10 mouse cellular contexts compared by ENCODE assay signal in genomic region chr6:87276941-87277340, GRCm38 (mm10). TPM values are rescaled to one million over a fixed set of nuclear protein-coding genes. Genes with fewer than 3 reads are reported as not detected.
DNase-seq lines count a peak whose midpoint lies in the region; ATAC-seq and TF ChIP-seq lines count a peak whose summit lies in the region.
"Had no signal": no experiment of that assay in that cellular context is flagged by ENCODE, and none has a peak within 500 bp of the region (broad histone marks: within the 10 kb centered on the region; RNA-seq: fewer than 3 reads in every experiment).

No protein-coding gene starts in this region.

- peak; percentile 46 for DNase-seq in gastrocnemius, adult 2 months
- DNase-seq in gastrocnemius, adult 18-20 months (ENCODE audit: low spot score), result no peak
- peak; percentile 58 for DNase-seq in lung, embryonic 14.5 days
- DNase-seq in lung, adult 2 months, result no peak
- no peak for DNase-seq in cerebellum, adult 11 months
- DNase-seq: liver, embryonic 13.5 days had no signal

- peak overlapping the region; percentile 36 for H3K4me2 ChIP-seq in lung, embryonic 14.5 days
- H3K4me2 ChIP-seq in embryonic facial prominence, embryonic 13.5 days, result no peak overlapping the region
- no peak overlapping the region for H3K4me2 ChIP-seq in neural tube, embryonic 13.5 days
- H3K4me2 ChIP-seq: liver, embryonic 13.5 days had no signal

- peak overlapping the region; percentile 43 for H3K27ac ChIP-seq in gastrocnemius, adult 2 months
- H3K27ac ChIP-seq in lung, embryonic 14.5 days (ENCODE audit: low read depth), result peak overlapping the region; percentile 79
- peak overlapping the region; percentile 73 for H3K27ac ChIP-seq in embryonic facial prominence, embryonic 13.5 days
- H3K27ac ChIP-seq in neural tube, embryonic 13.5 days (replicated peaks), result peak overlapping the region; percentile 52
- H3K27ac ChIP-seq: liver, embryonic 13.5 days had no signal

- H3K9ac ChIP-seq in lung, embryonic 14.5 days, result no peak overlapping the region
- H3K9ac ChIP-seq in embryonic facial prominence, embryonic 13.5 days, result no peak overlapping the region
- no peak overlapping the region for H3K9ac ChIP-seq in neural tube, embryonic 13.5 days
- H3K9ac ChIP-seq: liver, embryonic 13.5 days had no signal

- H3K36me3 ChIP-seq in lung, embryonic 14.5 days (ENCODE audit: insufficient read depth), result peaks cover 31% of the 10 kb centered on the region
- peaks cover 59% of the 10 kb centered on the region for H3K36me3 ChIP-seq in embryonic facial prominence, embryonic 13.5 days
- H3K36me3 ChIP-seq in neural tube, embryonic 13.5 days, result peaks cover 7% of the 10 kb centered on the region; the same call in 1 of the 2 replicates
- H3K36me3 ChIP-seq: liver, embryonic 13.5 days had no signal

- ATAC-seq in lung, embryonic 14.5 days (ENCODE audit: insufficient read depth), result peak; percentile 9; the same call in 1 of the 2 replicates
- no peak for ATAC-seq in embryonic facial prominence, embryonic 13.5 days (ENCODE audit: insufficient number of reproducible peaks, insufficient read depth, low FRiP score, low TSS enrichment, low read depth)
- ATAC-seq in neural tube, embryonic 13.5 days (ENCODE audit: low read depth), result peak; percentile 55; the same call in 1 of the 2 replicates
- no peak for ATAC-seq in CD4-positive, CD25-positive, alpha-beta regulatory T cell, adult 4 months

- peak overlapping the region; percentile 28 for H3K4me3 ChIP-seq in gastrocnemius, adult 2 months
- H3K4me3 ChIP-seq in lung, embryonic 14.5 days (ENCODE audit: low read depth, low read length), result no peak overlapping the region
- no peak overlapping the region for H3K4me3 ChIP-seq in lung, adult 2 months (replicated peaks; ENCODE audit: extremely low read depth, low read depth, low read length)
- no peak overlapping the region for H3K4me3 ChIP-seq in embryonic facial prominence, embryonic 13.5 days
- no peak overlapping the region for H3K4me3 ChIP-seq in neural tube, embryonic 13.5 days
- H3K4me3 ChIP-seq: liver, embryonic 13.5 days had no signal

- no peak for TF ChIP-seq POLR2A in lung, adult 2 months (IDR thresholded peaks at IDR 0.05; ENCODE audit: borderline replicate concordance, extremely low read depth, low read depth, low read length)

- intact Hi-C loops in gastrocnemius, adult 2 months (cut with DNase I), result no loop called here

- peaks cover 36% of the 10 kb centered on the region for H3K4me1 ChIP-seq in lung, embryonic 14.5 days (ENCODE audit: insufficient read depth)
- peaks cover 14% of the 10 kb centered on the region for H3K4me1 ChIP-seq in lung, adult 2 months (ENCODE audit: control insufficient read depth, insufficient read depth, low read length)
- H3K4me1 ChIP-seq in embryonic facial prominence, embryonic 13.5 days, result peaks cover 51% of the 10 kb centered on the region
- H3K4me1 ChIP-seq in neural tube, embryonic 13.5 days (replicated peaks), result peaks cover 30% of the 10 kb centered on the region

- TF ChIP-seq CTCF in gastrocnemius, adult 2 months (IDR thresholded peaks at IDR 0.05), result no peak
- TF ChIP-seq CTCF in lung, embryonic 14.5 days (IDR thresholded peaks at IDR 0.05; ENCODE audit: low read depth), result no peak
- TF ChIP-seq CTCF in lung, adult 2 months (IDR thresholded peaks at IDR 0.05; ENCODE audit: insufficient read depth, low read length), result no peak

- H3K27me3 ChIP-seq in lung, embryonic 14.5 days (ENCODE audit: insufficient read depth, low read length), result no peaks in the 10 kb centered on the region
- no peaks in the 10 kb centered on the region for H3K27me3 ChIP-seq in embryonic facial prominence, embryonic 13.5 days
- H3K27me3 ChIP-seq in neural tube, embryonic 13.5 days, result no peaks in the 10 kb centered on the region
- H3K27me3 ChIP-seq: CH12.LX; liver, embryonic 13.5 days had no signal

- 42% methylated on average over 7 of the region's 7 CpGs for WGBS in lung, embryonic 14.5 days
- WGBS in lung, adult 2 months, result 69% methylated on average over 7 of the region's 7 CpGs
- 86% methylated on average over 7 of the region's 7 CpGs for WGBS in embryonic facial prominence, embryonic 13.5 days
- 80% methylated on average over 7 of the region's 7 CpGs for WGBS in neural tube, embryonic 13.5 days

- peaks cover 7% of the 10 kb centered on the region; the same call in 1 of the 2 replicates for H3K9me3 ChIP-seq in lung, embryonic 14.5 days (ENCODE audit: low read depth, low read length)
- H3K9me3 ChIP-seq in embryonic facial prominence, embryonic 13.5 days, result peaks cover 6% of the 10 kb centered on the region
- H3K9me3 ChIP-seq in neural tube, embryonic 13.5 days, result peaks cover 5% of the 10 kb centered on the region; the same call in 1 of the 2 replicates

RNA-seq across cellular contexts. Expression of gene Antxr1, which starts 58.7 kb away (rescaled TPM):
- total RNA-seq in gastrocnemius, adult 2 months (2021), result 10 to 100 TPM in 1 of 2 experiments, 1 to 10 TPM in 1; 6.2 to 15.9 TPM
- 1 to 10 TPM; 5.7 to 7.3 TPM for total RNA-seq in gastrocnemius, adult 18-20 months (2021)
- 15.5 and 16.8 TPM in 2 replicates for polyA plus RNA-seq in lung, embryonic 14.5 days (2014; fragmentation: Nextera tagmentation; extraction: Ambion mirVana)
- 31.3 and 35.3 TPM in 2 replicates for polyA plus RNA-seq in lung, adult 2 months (2012; rRNA removed)
- 20.1 and 20.5 TPM in 2 replicates for polyA plus RNA-seq in embryonic facial prominence, embryonic 13.5 days (2015; fragmentation: Nextera tagmentation; extraction: Ambion mirVana)
- polyA plus RNA-seq in neural tube, embryonic 13.5 days (2015; fragmentation: Nextera tagmentation; extraction: Ambion mirVana), result 4.3 and 6.1 TPM in 2 replicates
- polyA plus RNA-seq in CD4-positive, CD25-positive, alpha-beta regulatory T cell, adult 4 months (2017; shearing (Covaris generic)), result not detected

Comparison
In these comparisons a context has a peak if more than half of its experiments do, and no peak if none do; other contexts are left out.
1. DNase-seq: peak in gastrocnemius, adult 2 months (single experiment) and lung, embryonic 14.5 days (single experiment); none in gastrocnemius, adult 18-20 months (single experiment), lung, adult 2 months (single experiment) and cerebellum, adult 11 months (single experiment).
2. ATAC-seq: peak in lung, embryonic 14.5 days (single experiment) and neural tube, embryonic 13.5 days (single experiment); none in embryonic facial prominence, embryonic 13.5 days (single experiment) and CD4-positive, CD25-positive, alpha-beta regulatory T cell, adult 4 months (single experiment).
3. Peak in every context shown above with its lines, with median percentiles within 50 percentile points of each other: H3K27ac ChIP-seq.